Mouse (Mus musculus): Measurements from ENCODE around the gene Txlng. TPM values are rescaled to one million over a fixed set of nuclear protein-coding genes. Genes with fewer than 3 reads are reported as not detected.
"Not testable (repeated sequence)": the region's sequence is repeated elsewhere in the genome, so short reads cannot be mapped to it uniquely, and the experiment has no call there.

Gene Txlng
- polyA plus RNA-seq, 1 experiment from 2014 or later, result 16.0 TPM

GRCm38 (mm10) chrX:162829741-162830140 is 487 bp upstream of the Txlng start:
- H3K9me3 ChIP-seq (replicated peaks), result no peaks in the 10 kb centered on the region
- no peak for DNase-seq (ENCODE audit: low spot score)
- H3K4me1 ChIP-seq, result 0 out of 2 replicates have a peak, but pooled peaks cover 5% of the 10 kb centered on the region
- H3K4me3 ChIP-seq, result peak overlapping the region; percentile 64
- H3K27ac ChIP-seq, result peak overlapping the region; percentile 71
- WGBS, result 41% methylated on average over 5 of the region's 5 CpGs
- H3K27me3 ChIP-seq (ENCODE audit: low read depth, poor library complexity, severe bottlenecking), result peaks cover 67% of the 10 kb centered on the region
- H3K36me3 ChIP-seq, result no peaks in the 10 kb centered on the region

- WGBS, result 12% methylated on average over 20 of the region's 20 CpGs
- peak overlapping the region; percentile 64 for H3K4me3 ChIP-seq
- no peaks in the 10 kb centered on the region for H3K9me3 ChIP-seq (replicated peaks)
- DNase-seq (ENCODE audit: low spot score), result no peak
- no peaks in the 10 kb centered on the region for H3K36me3 ChIP-seq
- peaks cover 58% of the 10 kb centered on the region for H3K27me3 ChIP-seq (ENCODE audit: low read depth, poor library complexity, severe bottlenecking)
- H3K4me1 ChIP-seq, result 0 out of 2 replicates have a peak, but pooled peaks cover 5% of the 10 kb centered on the region
- peak overlapping the region; percentile 71 for H3K27ac ChIP-seq
These were observed 471 bp downstream of the Txlng start for GRCm38 (mm10) chrX:162828783-162829182.

- Histone ChIP-seq H3K27ac (no peak overlapping the region), H3K4me1 (0 out of 2 replicates have a peak, but pooled peaks cover 5% of the 10 kb centered on the region), H3K4me3 (peak overlapping the region; percentile 64), H3K36me3 (0 out of 2 replicates have a peak, but pooled peaks cover 2% of the 10 kb centered on the region), H3K9me3 (replicated peaks) (no peaks in the 10 kb centered on the region), H3K27me3 (ENCODE audit: low read depth, poor library complexity, severe bottlenecking) (peaks cover 57% of the 10 kb centered on the region)
- no peak for DNase-seq (ENCODE audit: low spot score)
- WGBS, result 52% methylated on average over 6 of the region's 6 CpGs
These were observed 1.2 kb downstream of the Txlng start for GRCm38 (mm10) chrX:162828016-162828415.

GRCm38 (mm10) chrX:162800371-162800770 is 28.9 kb downstream of the Txlng start:
- Histone ChIP-seq H3K36me3 (peaks cover 27% of the 10 kb centered on the region), H3K4me3 (no peak overlapping the region), H3K9me3 (replicated peaks) (no peaks in the 10 kb centered on the region), H3K4me1 (no peaks in the 10 kb centered on the region), H3K27ac (no peak overlapping the region), H3K27me3 (ENCODE audit: low read depth, poor library complexity, severe bottlenecking) (peaks cover 35% of the 10 kb centered on the region; the same call in 1 of the 2 replicates)
- DNase-seq (ENCODE audit: low spot score), result peak; percentile 32

GRCm38 (mm10) chrX:162791392-162791791 is 37.9 kb downstream of the Txlng start:
- H3K27ac ChIP-seq; H3K4me1 ChIP-seq; DNase-seq (ENCODE audit: low spot score); H3K4me3 ChIP-seq; H3K9me3 ChIP-seq (replicated peaks): not testable (repeated sequence)
- 81% methylated on average over 5 of the region's 5 CpGs for WGBS
- H3K27me3 ChIP-seq (ENCODE audit: low read depth, poor library complexity, severe bottlenecking), result peaks cover 58% of the 10 kb centered on the region
- peaks cover 36% of the 10 kb centered on the region for H3K36me3 ChIP-seq

- H3K4me1 ChIP-seq, result no peaks in the 10 kb centered on the region
- no peaks in the 10 kb centered on the region for H3K9me3 ChIP-seq (replicated peaks)
- H3K36me3 ChIP-seq, result peaks cover 47% of the 10 kb centered on the region
- 83% methylated on average over 1 of the region's 1 CpGs for WGBS
- DNase-seq (ENCODE audit: low spot score), result no peak
- no peak overlapping the region for H3K27ac ChIP-seq
- peaks cover 83% of the 10 kb centered on the region for H3K27me3 ChIP-seq (ENCODE audit: low read depth, poor library complexity, severe bottlenecking)
- no peak overlapping the region for H3K4me3 ChIP-seq
These were observed 40.9 kb downstream of the Txlng start for GRCm38 (mm10) chrX:162788372-162788771.

GRCm38 (mm10) chrX:162770726-162771125 is 58.5 kb downstream of the Txlng start:
- no peaks in the 10 kb centered on the region for H3K9me3 ChIP-seq (replicated peaks)
- H3K27ac ChIP-seq, result no peak overlapping the region
- WGBS, result 94% methylated on average over 1 of the region's 1 CpGs
- peaks cover 94% of the 10 kb centered on the region for H3K36me3 ChIP-seq
- no peak overlapping the region for H3K4me3 ChIP-seq
- no peak for DNase-seq (ENCODE audit: low spot score)
- H3K4me1 ChIP-seq, result no peaks in the 10 kb centered on the region
- peaks cover 51% of the 10 kb centered on the region for H3K27me3 ChIP-seq (ENCODE audit: low read depth, poor library complexity, severe bottlenecking)

- H3K27ac ChIP-seq, result no peak overlapping the region
- H3K4me3 ChIP-seq, result peak overlapping the region; percentile 75
- no peaks in the 10 kb centered on the region; the same call in none of the 2 replicates for H3K4me1 ChIP-seq
- H3K27me3 ChIP-seq (ENCODE audit: low read depth, poor library complexity, severe bottlenecking), result peaks cover 43% of the 10 kb centered on the region
- peaks cover 36% of the 10 kb centered on the region for H3K36me3 ChIP-seq
- WGBS, result 56% methylated on average over 9 of the region's 9 CpGs
- DNase-seq (ENCODE audit: low spot score), result no peak
- no peaks in the 10 kb centered on the region for H3K9me3 ChIP-seq (replicated peaks)
These were observed 67.4 kb downstream of the Txlng start for GRCm38 (mm10) chrX:162761716-162762395.

- Histone ChIP-seq H3K27ac (peak overlapping the region; percentile 92), H3K9me3 (replicated peaks) (no peaks in the 10 kb centered on the region), H3K36me3 (peaks cover 28% of the 10 kb centered on the region), H3K4me1 (no peaks in the 10 kb centered on the region; the same call in none of the 2 replicates), H3K4me3 (peak overlapping the region; percentile 75), H3K27me3 (ENCODE audit: low read depth, poor library complexity, severe bottlenecking) (peaks cover 43% of the 10 kb centered on the region)
- 12% methylated on average over 45 of the region's 50 CpGs for WGBS
- DNase-seq (ENCODE audit: low spot score), result no peak
These were observed 68.2 kb downstream of the Txlng start for GRCm38 (mm10) chrX:162760958-162761515.

GRCm38 (mm10) chrX:162760115-162760942 is 68.9 kb downstream of the Txlng start, which contains the start of gene Rbbp7:
Rbbp7 (plus strand) TSS chrX:162760402.
- peak within 1 kb of the TSS; percentile 75 for H3K4me3 ChIP-seq
- 8% methylated on average over 66 of the region's 100 CpGs for WGBS
- H3K27ac ChIP-seq, result peak within 1 kb of the TSS; percentile 92
- H3K36me3 ChIP-seq, result peaks cover 22% of the 10 kb centered on the region
- H3K27me3 ChIP-seq (ENCODE audit: low read depth, poor library complexity, severe bottlenecking), result peaks cover 43% of the 10 kb centered on the region
- DNase-seq (ENCODE audit: low spot score), result peak; percentile 89
- H3K4me1 ChIP-seq, result no peaks in the 10 kb centered on the region; the same call in none of the 2 replicates
- no peaks in the 10 kb centered on the region for H3K9me3 ChIP-seq (replicated peaks)

- DNase-seq (ENCODE audit: low spot score), result peak; percentile 51
- Histone ChIP-seq H3K4me3 (peak overlapping the region; percentile 75), H3K27ac (peak overlapping the region; percentile 92), H3K27me3 (ENCODE audit: low read depth, poor library complexity, severe bottlenecking) (peaks cover 43% of the 10 kb centered on the region), H3K4me1 (no peaks in the 10 kb centered on the region; the same call in none of the 2 replicates), H3K36me3 (peaks cover 16% of the 10 kb centered on the region), H3K9me3 (replicated peaks) (no peaks in the 10 kb centered on the region)
- 15% methylated on average over 32 of the region's 32 CpGs for WGBS
These were observed 69.8 kb downstream of the Txlng start for GRCm38 (mm10) chrX:162759251-162760114.

GRCm38 (mm10) chrX:162756058-162756457 is 73.2 kb downstream of the Txlng start:
- 50% methylated on average over 7 of the region's 7 CpGs for WGBS
- H3K27ac ChIP-seq, result no peak overlapping the region
- H3K27me3 ChIP-seq (ENCODE audit: low read depth, poor library complexity, severe bottlenecking), result peaks cover 57% of the 10 kb centered on the region

More at GRCm38 (mm10) chrX:162756058-162756457, 73.2 kb downstream of the Txlng start:
- Histone ChIP-seq H3K36me3 (no peaks in the 10 kb centered on the region), H3K9me3 (replicated peaks) (no peaks in the 10 kb centered on the region), H3K4me3 (no peak overlapping the region), H3K4me1 (no peaks in the 10 kb centered on the region; the same call in none of the 2 replicates)
- DNase-seq (ENCODE audit: low spot score), result no peak
